Comparison of ENCODE assay signal across 10 mouse cellular contexts in genomic region chr7:113147391-113148332, GRCm38 (mm10). TPM values are rescaled to one million over a fixed set of nuclear protein-coding genes. Genes with fewer than 3 reads are reported as not detected.
DNase-seq lines count a peak whose midpoint lies in the region; ATAC-seq lines count a peak whose summit lies in the region.
"Had no signal": no experiment of that assay in that cellular context is flagged by ENCODE, and none has a peak within 500 bp of the region (broad histone marks: within the 10 kb centered on the region; RNA-seq: fewer than 3 reads in every experiment).

No protein-coding gene starts in this region.

- H3K9ac ChIP-seq in midbrain, embryonic 11.5 days (ENCODE audit: low read length), result no peak overlapping the region
- H3K9ac ChIP-seq: liver, embryonic 13.5 days; stomach, embryonic 15.5 days had no signal

- peak overlapping the region; percentile 17; the same call in 1 of the 2 replicates for H3K4me2 ChIP-seq in midbrain, embryonic 11.5 days
- H3K4me2 ChIP-seq: liver, embryonic 13.5 days; stomach, embryonic 15.5 days had no signal

- no peaks in the 10 kb centered on the region for H3K27me3 ChIP-seq in midbrain, embryonic 11.5 days (ENCODE audit: control insufficient read depth, insufficient read depth, low read length)
- H3K27me3 ChIP-seq: stomach, embryonic 15.5 days had no signal

- H3K27ac ChIP-seq in midbrain, embryonic 11.5 days (ENCODE audit: low read depth, low read length), result no peak overlapping the region
- H3K27ac ChIP-seq: liver, embryonic 13.5 days; stomach, embryonic 15.5 days had no signal

- peak; percentile 37 for DNase-seq in urinary bladder, postnatal 14 days (ENCODE audit: low spot score)
- DNase-seq in urinary bladder, postnatal 10 days (ENCODE audit: low spot score), result no peak
- DNase-seq in embryo, embryonic 11 days, result peak; percentile 70
- peak; percentile 71 to 81 for DNase-seq in heart, adult 18-20 months
- peak; percentile 93 for DNase-seq in midbrain, embryonic 11.5 days (ENCODE audit: low spot score, missing footprints)
- DNase-seq in c-Kit-positive CD71-positive TER-119-positive erythroid progenitor cells, embryonic 14.5 days (ENCODE audit: low spot score), result no peak
- DNase-seq in spleen, postnatal 14 days (ENCODE audit: low spot score in 2 of 2), result no peak
- DNase-seq in ovary, adult 18-20 months (ENCODE audit: low spot score), result no peak
- DNase-seq: liver, embryonic 13.5 days had no signal

- WGBS in midbrain, embryonic 11.5 days, result 11% methylated on average over 16 of the region's 16 CpGs

- H3K4me3 ChIP-seq in midbrain, embryonic 11.5 days (ENCODE audit: low read depth, low read length), result no peak overlapping the region
- H3K4me3 ChIP-seq: liver, embryonic 13.5 days; stomach, embryonic 15.5 days had no signal

- no peaks in the 10 kb centered on the region for H3K9me3 ChIP-seq in midbrain, embryonic 11.5 days (ENCODE audit: control insufficient read depth, low read length)
- H3K9me3 ChIP-seq: liver, embryonic 13.5 days; stomach, embryonic 15.5 days had no signal

- no peaks in the 10 kb centered on the region for H3K36me3 ChIP-seq in midbrain, embryonic 11.5 days (ENCODE audit: control insufficient read depth, insufficient read depth, low read length)
- H3K36me3 ChIP-seq: liver, embryonic 13.5 days; stomach, embryonic 15.5 days had no signal

- peaks cover 14% of the 10 kb centered on the region for H3K4me1 ChIP-seq in midbrain, embryonic 11.5 days (ENCODE audit: control insufficient read depth, insufficient read depth, low read length)
- H3K4me1 ChIP-seq: liver, embryonic 13.5 days had no signal

- peak; percentile 78 for ATAC-seq in midbrain, embryonic 11.5 days (ENCODE audit: low FRiP score)

RNA-seq across cellular contexts. Expression of gene Arntl, which starts 59.6 kb away (rescaled TPM):
- 10 to 100 TPM; 18.5 to 22.6 TPM for total RNA-seq in heart, adult 18-20 months (2021)
- 5.1 and 6.4 TPM in 2 replicates for polyA plus RNA-seq in midbrain, embryonic 11.5 days (2014; fragmentation: Nextera tagmentation; extraction: Ambion mirVana)

Comparison
In these comparisons a context has a peak if more than half of its experiments do, and no peak if none do; other contexts are left out.
1. DNase-seq: peak in urinary bladder, postnatal 14 days (single experiment), embryo, embryonic 11 days (single experiment), heart, adult 18-20 months (2 of 2) and midbrain, embryonic 11.5 days (single experiment); none in urinary bladder, postnatal 10 days (single experiment), c-Kit-positive CD71-positive TER-119-positive erythroid progenitor cells, embryonic 14.5 days (single experiment), spleen, postnatal 14 days (0 of 2) and ovary, adult 18-20 months (single experiment).